Mouse (Mus musculus): Measurements from ENCODE around the gene Rnase13. TPM values are rescaled to one million over a fixed set of nuclear protein-coding genes. Genes with fewer than 3 reads are reported as not detected.

Gene Rnase13
- total RNA-seq, 1 experiment from 2014 or later, result not detected

DNA sequence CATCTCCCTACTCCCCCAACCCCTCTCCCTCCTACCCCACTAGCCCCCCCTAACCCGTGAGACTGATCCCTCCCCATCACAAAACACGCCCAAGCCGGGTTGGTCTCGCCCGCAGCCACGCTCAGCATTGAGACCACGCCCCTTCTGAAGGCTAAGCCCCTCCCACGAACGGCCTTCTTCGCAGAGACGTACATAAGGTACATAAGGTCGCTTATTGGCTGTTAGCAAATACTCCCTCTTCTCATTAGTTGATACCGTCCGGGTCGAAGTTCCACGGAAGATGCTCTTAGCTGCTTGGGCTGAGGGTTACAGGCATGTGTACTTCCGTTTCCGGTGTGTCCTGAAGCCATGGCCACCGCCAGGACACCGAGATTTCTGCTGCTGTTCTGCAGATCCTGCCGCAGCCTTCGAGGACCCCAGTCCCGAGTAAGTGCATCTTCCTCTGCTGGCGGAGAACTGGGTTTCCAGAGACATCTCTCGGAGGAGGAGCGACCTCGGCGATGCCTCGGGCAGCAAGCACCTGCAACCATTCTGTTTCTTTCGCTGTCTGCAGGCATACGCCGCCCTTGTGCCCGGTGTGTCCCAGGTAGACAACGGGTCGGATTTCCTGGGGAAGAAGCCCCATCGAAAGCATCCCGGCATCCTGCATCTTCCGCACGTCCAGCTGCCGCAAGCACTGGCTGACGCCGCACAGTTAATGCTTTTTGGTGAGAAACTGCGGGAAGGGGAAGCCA, 37.8 kb downstream of the Rnase13 start, which contains the start of gene Mettl17:
Mettl17 (plus strand) TSS at position 245 of the 734 bp plus-strand sequence.
- ATAC-seq (replicated peaks; ENCODE audit: low read depth, poor library complexity, severe bottlenecking), result peak; percentile 96

DNA sequence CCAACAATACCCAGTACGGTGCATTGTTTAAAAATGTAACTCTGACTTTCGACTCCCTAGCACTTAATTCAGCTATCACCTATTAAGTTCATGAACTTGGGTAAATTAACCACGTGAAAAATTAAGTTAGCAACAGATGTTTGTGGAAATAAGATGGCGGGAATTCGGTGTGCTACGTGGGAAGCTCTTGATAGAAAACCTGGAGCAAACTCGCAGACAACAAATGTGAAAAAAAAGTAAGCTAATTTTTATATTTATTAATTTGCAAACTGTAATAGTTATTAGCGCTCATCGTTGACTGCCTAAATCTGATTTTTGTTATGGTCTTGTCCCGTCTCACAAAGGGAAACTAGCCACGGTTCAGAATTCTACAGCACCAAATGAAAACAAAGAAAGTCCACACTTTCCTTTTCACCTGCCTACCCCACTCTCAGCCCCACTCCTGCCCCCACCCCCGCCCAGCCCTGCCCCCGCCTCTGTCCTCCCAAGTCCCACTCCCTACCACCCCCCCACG, 38.5 kb downstream of the Rnase13 start:
- no peak for ATAC-seq (replicated peaks; ENCODE audit: low read depth, poor library complexity, severe bottlenecking)

DNA sequence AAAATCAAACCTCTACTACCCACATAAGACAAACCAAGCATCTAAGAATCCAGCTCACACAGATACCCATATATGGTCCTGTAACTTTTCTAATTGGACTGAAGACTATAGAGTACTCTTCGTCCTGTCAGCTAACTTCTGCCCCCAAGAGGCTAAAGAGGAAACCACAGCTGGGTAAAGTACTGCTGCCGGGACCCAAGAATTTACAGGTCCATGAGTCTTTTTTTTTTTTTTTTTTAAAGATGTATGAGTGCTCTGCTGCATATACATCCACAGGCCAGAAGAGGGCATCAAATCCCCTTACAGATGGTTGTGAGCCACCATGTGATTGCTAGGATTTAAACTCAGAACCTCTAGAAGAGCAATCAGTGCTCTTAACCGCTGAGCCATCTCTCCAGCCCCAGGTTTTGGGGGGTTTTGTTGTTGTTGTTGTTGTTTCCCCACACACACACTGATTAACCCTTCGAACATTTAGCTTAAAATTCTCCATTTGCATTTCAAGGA, 39.0 kb downstream of the Rnase13 start:
- peak; percentile 66 for ATAC-seq (replicated peaks; ENCODE audit: low read depth, poor library complexity, severe bottlenecking)

DNA sequence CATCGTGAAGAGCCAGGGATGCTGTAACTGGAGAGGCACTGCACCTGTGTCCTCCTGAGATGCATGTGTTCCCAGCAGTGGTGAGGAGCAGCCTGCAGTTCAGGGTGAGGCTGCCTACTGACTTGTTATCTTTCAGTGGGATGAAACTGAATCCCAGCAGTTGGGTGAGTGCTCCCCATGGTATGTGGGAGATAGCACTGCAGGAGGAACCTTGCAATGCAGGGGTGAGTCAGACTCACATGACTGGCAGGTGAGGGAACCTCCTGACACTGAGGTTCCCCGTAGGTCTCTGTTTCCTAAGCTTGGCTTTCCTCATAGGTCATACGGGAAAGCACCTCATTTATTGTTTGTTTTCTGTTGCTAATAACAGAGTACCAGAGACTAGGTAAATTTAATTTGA, 45.1 kb downstream of the Rnase13 start:
- no peak for ATAC-seq (replicated peaks; ENCODE audit: low read depth, poor library complexity, severe bottlenecking)

DNA sequence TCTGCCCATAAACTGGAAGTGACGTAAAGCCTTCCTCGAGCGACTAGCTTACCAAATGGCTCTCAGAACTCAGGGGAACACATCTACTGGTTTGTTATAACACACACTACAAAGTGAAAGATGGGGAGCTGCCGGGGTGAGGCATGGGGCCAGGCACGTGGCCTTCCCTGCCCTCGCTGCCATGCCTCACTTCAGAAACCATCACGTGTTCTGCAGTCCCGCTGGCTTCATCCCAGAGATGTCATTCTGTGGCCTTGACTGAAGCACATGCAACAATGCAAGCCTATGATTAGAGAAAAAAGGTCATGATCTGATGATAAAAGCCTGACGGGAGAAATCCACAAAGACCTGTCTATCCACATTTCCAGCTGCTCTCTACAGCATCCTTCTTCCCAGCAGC, 50.8 kb downstream of the Rnase13 start:
- ATAC-seq (replicated peaks; ENCODE audit: low read depth, poor library complexity, severe bottlenecking), result no peak

Other genes with a start within 250 kb of the Rnase13 start
- not detected in 2 replicates for gene Gm17079, start 227.3 kb downstream of the Rnase13 start, total RNA-seq (2017)
- gene Gm5800, start 205.6 kb downstream of the Rnase13 start, total RNA-seq (2017), result not detected in 2 replicates
- gene Ang4, start 149.2 kb downstream of the Rnase13 start, total RNA-seq (2017), result not detected in 2 replicates
- gene AY358078, start 122.7 kb downstream of the Rnase13 start, total RNA-seq (2017), result not detected in 2 replicates
- 0.55 and 3.3 TPM in 2 replicates for gene Ear6, start 69.1 kb downstream of the Rnase13 start, total RNA-seq (2017)
- gene Mettl17, start 37.9 kb downstream of the Rnase13 start, total RNA-seq (2017), result 6.7 and 11.5 TPM in 2 replicates
- 0.49 TPM in 1 of 2 replicates, not detected in the other for gene Slc39a2, start 29.9 kb downstream of the Rnase13 start, total RNA-seq (2017)
- 2.8 and 14.6 TPM in 2 replicates for gene Ndrg2, start 8.6 kb downstream of the Rnase13 start, total RNA-seq (2017)
- gene Tppp2, start 4.3 kb downstream of the Rnase13 start, total RNA-seq (2017), result not detected in 2 replicates
- gene Arhgef40, start 61.9 kb upstream of the Rnase13 start, total RNA-seq (2017), result 27.5 and 32.4 TPM in 2 replicates
- not detected in 2 replicates for gene Tmem253, start 92.9 kb upstream of the Rnase13 start, total RNA-seq (2017)
- 9.8 and 14.0 TPM in 2 replicates for gene Zfp219, start 98.0 kb upstream of the Rnase13 start, total RNA-seq (2017)
- gene Olfr221, start 119.7 kb upstream of the Rnase13 start, total RNA-seq (2017), result not detected in 2 replicates
- 700 and 803 TPM in 2 replicates for gene Hnrnpc, start 181.3 kb upstream of the Rnase13 start, total RNA-seq (2017)
- gene Rpgrip1, start 187.9 kb upstream of the Rnase13 start, total RNA-seq (2017), result 17.0 and 17.2 TPM in 2 replicates